Mouse (Mus musculus): ENCODE measurements around the gene Pou2f1. TPM values are rescaled to one million over a fixed set of nuclear protein-coding genes. Genes with fewer than 3 reads are reported as not detected.
"Not testable (repeated sequence)": the region's sequence is repeated elsewhere in the genome, so short reads cannot be mapped to it uniquely, and the experiment has no call there.

The Pou2f1 gene
- total and polyA plus RNA-seq, 3 experiments, result 4.6 to 10.2 TPM; not detected in 1

- Histone ChIP-seq H3K36me3 (ENCODE audit: control insufficient read depth in 1 of 2, insufficient read depth in 2 of 2, low read length in 2 of 2) (peaks cover 0 to 16% of the 10 kb centered on the region in 2 experiments; a peak in 2 of 4 replicates), H3K27me3 (ENCODE audit: control insufficient read depth in 1 of 2, insufficient read depth in 2 of 2, low read length in 2 of 2) (no peaks in the 10 kb centered on the region), H3K9me3 (replicated peaks; ENCODE audit: insufficient read depth, low read length) (no peaks in the 10 kb centered on the region), H3K27ac (ENCODE audit: control insufficient read depth, low read depth, low read length) (no peak overlapping the region), H3K4me1 (ENCODE audit: control insufficient read depth in 1 of 2, insufficient read depth in 2 of 2, low read length in 2 of 2) (peaks cover 3 to 9% of the 10 kb centered on the region in 2 experiments; a peak in 3 of 4 replicates), H3K9ac (ENCODE audit: control insufficient read depth, low read depth, low read length, poor library complexity, severe bottlenecking) (no peak overlapping the region), H3K4me3 (ENCODE audit: control insufficient read depth in 1 of 2, insufficient read depth in 1 of 2, low read depth in 2 of 2, low read length in 2 of 2) (no peak overlapping the region), H3K79me2 (ENCODE audit: control insufficient read depth, insufficient read depth, low read length, poor library complexity) (peaks cover 24% of the 10 kb centered on the region)
- no peak for DNase-seq (ENCODE audit: low read depth, low spot score)
- TF ChIP-seq EP300 (IDR thresholded peaks at IDR 0.05; ENCODE audit: low read depth in 1 of 2, low read length in 2 of 2) (no peak), MEF2A (IDR thresholded peaks at IDR 0.05; ENCODE audit: extremely low read depth, insufficient replicate concordance, low read depth, low read length, poor library complexity, severe bottlenecking) (no peak), MAZ (IDR thresholded peaks at IDR 0.05; ENCODE audit: low read depth, low read length) (no peak), ZC3H11A (IDR thresholded peaks at IDR 0.05; ENCODE audit: low read depth, low read length) (no peak), POLR2AphosphoS2 (IDR thresholded peaks at IDR 0.05; ENCODE audit: low read length) (no peak), ZMIZ1 (IDR thresholded peaks at IDR 0.05; ENCODE audit: low read depth, low read length) (no peak)
These were observed 2.8 kb downstream of the Pou2f1 start for GRCm38 (mm10) chr1:165999709-166000108.

DNA sequence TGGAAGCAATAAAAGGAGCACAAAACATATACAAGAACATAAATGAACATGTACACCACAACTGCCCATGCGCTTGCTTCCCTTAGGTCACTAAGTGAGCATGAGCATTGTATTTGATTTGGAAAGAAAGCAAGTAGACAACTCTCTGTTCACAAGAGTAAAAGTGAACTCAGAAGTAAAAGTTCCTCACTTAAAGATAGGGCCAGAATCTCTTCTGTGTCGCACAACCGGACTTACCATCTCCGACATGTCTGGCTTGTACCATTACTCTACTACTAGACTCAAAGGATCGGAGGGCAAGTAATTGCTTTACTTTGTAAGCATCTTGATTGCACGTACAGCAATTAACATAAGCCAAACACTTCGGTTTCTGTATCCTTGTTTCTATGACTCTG lies 6.8 kb downstream of the Pou2f1 start:
- Histone ChIP-seq H3K9me3 (replicated peaks; ENCODE audit: insufficient read depth, low read length) (no peaks in the 10 kb centered on the region), H3K27me3 (ENCODE audit: control insufficient read depth in 1 of 2, insufficient read depth in 2 of 2, low read length in 2 of 2) (no peaks in the 10 kb centered on the region), H3K36me3 (ENCODE audit: control insufficient read depth in 1 of 2, insufficient read depth in 2 of 2, low read length in 2 of 2) (peaks cover 0 to 34% of the 10 kb centered on the region in 2 experiments; a peak in 2 of 4 replicates), H3K9ac (ENCODE audit: control insufficient read depth, low read depth, low read length, poor library complexity, severe bottlenecking) (no peak overlapping the region), H3K4me1 (ENCODE audit: control insufficient read depth in 1 of 2, insufficient read depth in 2 of 2, low read length in 2 of 2) (peaks cover 12 to 19% of the 10 kb centered on the region in 2 experiments), H3K27ac (ENCODE audit: control insufficient read depth, low read depth, low read length) (no peak overlapping the region), H3K79me2 (ENCODE audit: control insufficient read depth, insufficient read depth, low read length, poor library complexity) (peaks cover 24% of the 10 kb centered on the region), H3K4me3 (ENCODE audit: control insufficient read depth in 1 of 2, insufficient read depth in 1 of 2, low read depth in 2 of 2, low read length in 2 of 2) (no peak overlapping the region)
- no peak for TF ChIP-seq USF2 (IDR thresholded peaks at IDR 0.05; ENCODE audit: borderline replicate concordance in 1 of 2, insufficient read depth in 1 of 2, low read depth in 1 of 2, low read length in 2 of 2)
- TF ChIP-seq EP300 (IDR thresholded peaks at IDR 0.05; ENCODE audit: low read depth in 1 of 2, low read length in 2 of 2), result no peak
- no peak for TF ChIP-seq ETS1 (IDR thresholded peaks at IDR 0.05; ENCODE audit: low read depth, low read length)
- no peak for TF ChIP-seq E2F4 (IDR thresholded peaks at IDR 0.05; ENCODE audit: borderline replicate concordance, low read depth, low read length)
- no peak for TF ChIP-seq CHD1 (IDR thresholded peaks at IDR 0.05; ENCODE audit: low read depth, low read length)
- no peak for DNase-seq (ENCODE audit: low read depth, low spot score)

- not testable (repeated sequence) for DNase-seq (ENCODE audit: low read depth, low spot score); H3K4me3 ChIP-seq (ENCODE audit: control insufficient read depth in 1 of 2, insufficient read depth in 1 of 2, low read depth in 2 of 2, low read length in 2 of 2)
- H3K4me1 ChIP-seq (ENCODE audit: control insufficient read depth in 1 of 2, insufficient read depth in 2 of 2, low read length in 2 of 2), result peaks cover 12 to 19% of the 10 kb centered on the region in 2 experiments
These were observed 7.3 kb downstream of the Pou2f1 start for GRCm38 (mm10) chr1:165995011-165995660.

More at GRCm38 (mm10) chr1:165995011-165995660, 7.3 kb downstream of the Pou2f1 start:
- not testable (repeated sequence) for H3K9ac ChIP-seq (ENCODE audit: control insufficient read depth, low read depth, low read length, poor library complexity, severe bottlenecking); H3K9me3 ChIP-seq (replicated peaks; ENCODE audit: insufficient read depth, low read length); H3K27me3 ChIP-seq (ENCODE audit: control insufficient read depth in 1 of 2, insufficient read depth in 2 of 2, low read length in 2 of 2); H3K27ac ChIP-seq (ENCODE audit: control insufficient read depth, low read depth, low read length)
- H3K79me2 ChIP-seq (ENCODE audit: control insufficient read depth, insufficient read depth, low read length, poor library complexity), result peaks cover 25% of the 10 kb centered on the region
- peaks cover 0 to 30% of the 10 kb centered on the region in 2 experiments; a peak in 2 of 4 replicates for H3K36me3 ChIP-seq (ENCODE audit: control insufficient read depth in 1 of 2, insufficient read depth in 2 of 2, low read length in 2 of 2)

All from MEL (cell line).